Mouse (Mus musculus): ENCODE results near the gene Gm10322.

Gene Gm10322

DNA sequence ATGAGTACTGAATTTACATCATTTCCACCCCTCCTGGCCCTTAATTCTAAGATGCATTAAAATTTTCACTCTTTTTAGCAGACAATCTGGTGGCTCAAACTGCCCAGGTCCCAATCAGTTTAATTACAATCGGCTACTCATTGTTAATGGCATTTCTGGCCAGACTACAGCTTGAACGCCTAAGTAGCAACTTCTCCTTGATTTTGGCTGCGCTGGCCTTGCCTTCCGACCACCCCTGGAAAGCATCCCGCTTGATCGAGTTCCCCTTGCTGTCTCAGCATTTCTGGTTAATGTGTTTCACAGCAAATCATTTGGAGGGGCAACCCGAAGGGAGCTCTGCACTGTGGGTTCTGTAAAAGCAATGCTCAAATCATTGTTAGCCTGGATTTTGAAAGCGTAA lies 13.8 kb upstream of the Gm10322 start:
- no peak for DNase-seq (ENCODE audit: low read depth, low spot score)

DNA sequence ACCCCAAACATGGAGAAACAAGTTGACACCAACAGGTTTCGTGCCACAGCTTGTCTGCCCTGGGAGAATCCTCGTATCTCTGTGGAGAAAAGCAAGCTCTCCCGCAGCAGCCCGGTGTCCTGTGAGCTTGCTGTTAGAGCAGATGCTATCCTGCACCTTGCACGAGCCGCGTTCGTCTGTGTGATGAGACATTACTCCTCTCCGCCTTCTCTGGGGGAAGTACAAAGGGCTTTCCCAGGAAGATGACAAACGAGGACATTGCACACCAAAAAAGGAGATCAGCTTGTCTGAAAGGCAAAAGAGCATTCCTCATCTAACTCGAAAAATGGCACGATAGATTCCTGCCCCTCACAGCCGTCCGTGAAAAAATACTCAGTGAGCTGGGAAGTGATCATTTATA lies 13.0 kb upstream of the Gm10322 start:
- DNase-seq (ENCODE audit: low read depth, low spot score): no peak

DNA sequence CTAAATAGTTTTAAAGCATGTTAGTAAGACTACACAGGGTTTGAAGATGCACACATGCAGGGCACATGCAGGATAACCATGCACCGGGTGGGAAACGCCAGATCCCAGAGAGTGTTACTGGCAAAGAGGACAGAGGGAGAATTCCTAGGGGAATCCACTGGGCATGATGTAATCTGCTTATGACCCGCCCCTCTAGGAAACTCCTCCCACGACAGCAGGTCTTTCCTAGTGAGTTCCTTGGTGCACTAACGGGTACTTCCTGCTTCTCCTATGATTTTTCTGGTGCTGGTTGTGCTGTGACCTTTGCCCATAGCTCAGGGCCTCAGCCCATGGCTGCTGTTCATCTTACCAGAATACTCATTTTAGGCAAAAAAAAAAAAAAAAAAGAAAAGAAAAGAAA lies 12.0 kb upstream of the Gm10322 start:
- no peak for DNase-seq (ENCODE audit: low read depth, low spot score)

DNA sequence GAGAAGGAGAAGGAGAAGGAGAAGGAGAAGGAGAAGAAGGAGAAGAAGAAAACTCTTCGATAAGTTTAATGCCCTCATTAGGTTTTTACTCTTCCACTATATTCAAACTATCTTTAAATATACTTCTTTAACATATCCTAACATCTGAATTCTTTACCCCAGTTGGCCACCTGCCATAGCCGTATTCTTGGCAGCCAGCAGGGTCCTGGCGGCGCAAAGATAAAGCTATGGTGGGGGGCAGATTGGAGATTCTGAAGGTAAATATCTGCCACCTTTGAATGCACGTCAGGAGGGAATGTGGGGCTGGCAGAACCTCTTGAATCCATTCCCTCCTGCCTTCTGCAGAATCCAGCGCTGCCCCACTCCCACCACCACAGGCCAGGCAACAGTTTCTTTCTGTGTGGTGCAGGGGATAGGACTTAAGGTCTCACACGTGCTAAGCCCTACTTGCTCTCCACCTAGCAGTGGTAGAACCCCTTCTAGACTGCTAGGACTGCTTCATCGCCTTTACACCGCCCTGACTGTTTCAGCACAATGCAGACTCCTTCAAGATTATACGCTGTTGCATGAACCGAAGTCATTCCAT lies 10.9 kb upstream of the Gm10322 start:
- DNase-seq (ENCODE audit: low read depth, low spot score): no peak

DNA sequence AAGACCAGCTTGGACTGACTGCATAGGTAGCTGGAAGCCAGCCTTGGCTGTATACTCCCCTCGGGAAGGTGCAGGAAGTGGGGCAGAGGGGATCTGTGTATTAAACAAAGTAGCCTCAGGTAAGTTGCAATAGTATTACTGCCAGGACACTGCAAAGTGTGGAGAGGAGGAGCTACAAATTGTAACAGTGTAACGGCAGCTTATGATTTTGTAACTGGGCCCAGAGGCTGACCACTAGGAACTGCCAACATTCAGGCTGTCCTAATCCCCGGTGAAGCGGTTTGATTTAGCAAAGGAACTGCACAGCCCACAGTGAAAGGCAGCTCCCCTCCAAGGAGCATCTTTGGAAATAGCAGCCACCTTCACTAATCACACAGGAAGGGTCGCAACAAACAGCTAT lies 2.6 kb upstream of the Gm10322 start:
- DNase-seq (ENCODE audit: low read depth, low spot score): no peak

DNA sequence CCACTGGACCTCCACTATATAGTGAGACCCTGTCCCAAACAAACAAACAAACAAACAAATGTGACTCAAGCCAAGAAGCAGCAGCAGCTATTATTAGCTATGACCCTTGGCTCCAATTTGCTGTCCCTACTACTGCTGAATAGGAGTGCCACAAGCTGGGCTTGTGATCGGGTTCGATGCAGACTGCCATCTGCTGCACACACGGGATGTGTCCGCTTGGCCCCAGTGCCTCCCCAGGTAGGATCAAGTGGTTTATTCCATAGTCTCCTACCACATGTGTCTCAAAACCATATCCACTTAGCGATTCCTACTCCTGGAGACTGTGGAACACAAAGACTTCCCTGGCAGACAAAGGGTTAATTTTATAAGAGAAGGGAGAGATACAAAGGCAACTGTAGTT lies 1.7 kb upstream of the Gm10322 start:
- no peak for DNase-seq (ENCODE audit: low read depth, low spot score)

DNA sequence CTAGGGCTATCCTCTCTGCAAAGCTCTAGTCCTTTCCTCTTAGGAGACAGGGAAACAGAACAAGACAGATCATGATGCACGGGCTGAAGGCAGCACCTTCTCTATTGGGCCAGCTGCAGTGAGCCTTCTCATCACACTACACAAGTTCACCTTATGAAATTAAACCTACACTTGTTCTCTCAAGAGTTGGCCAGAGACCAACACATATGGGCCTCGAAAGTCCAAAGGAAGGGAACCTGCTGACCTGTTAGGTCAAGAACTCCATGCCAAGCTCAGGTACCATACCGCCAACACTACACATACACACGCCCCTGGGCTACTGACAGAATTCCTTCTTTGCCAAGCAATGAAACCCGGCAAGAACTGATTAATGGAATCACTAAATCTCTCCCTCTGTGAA lies 452 bp upstream of the Gm10322 start:
- peak; percentile 15 for DNase-seq (ENCODE audit: low read depth, low spot score)

DNA sequence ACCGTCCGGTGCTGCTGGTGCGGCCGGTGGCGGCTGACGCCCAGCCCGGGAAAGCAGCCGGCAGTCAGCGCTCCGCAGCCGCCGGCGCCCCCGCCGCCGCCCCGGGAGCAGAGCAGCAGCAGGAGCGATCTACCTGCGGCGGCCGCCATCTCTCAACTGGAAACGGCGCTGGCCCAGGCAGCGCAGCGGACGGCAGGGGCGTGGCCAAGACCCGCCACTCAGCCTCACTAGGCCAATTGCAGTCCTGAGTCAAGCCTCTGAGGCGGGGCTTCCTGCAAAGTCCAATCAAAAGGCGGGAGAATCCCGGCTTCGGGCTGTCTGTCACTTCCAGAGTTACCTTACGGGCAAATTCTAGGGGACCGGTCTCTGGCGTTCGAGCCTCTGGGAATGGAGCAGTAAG lies 659 bp downstream of the Gm10322 start, which contains the start of gene Mcu:
TSS of gene Mcu (minus strand) at position 171 of the 400 bp plus-strand sequence.
- DNase-seq (ENCODE audit: low read depth, low spot score): peak; percentile 93

DNA sequence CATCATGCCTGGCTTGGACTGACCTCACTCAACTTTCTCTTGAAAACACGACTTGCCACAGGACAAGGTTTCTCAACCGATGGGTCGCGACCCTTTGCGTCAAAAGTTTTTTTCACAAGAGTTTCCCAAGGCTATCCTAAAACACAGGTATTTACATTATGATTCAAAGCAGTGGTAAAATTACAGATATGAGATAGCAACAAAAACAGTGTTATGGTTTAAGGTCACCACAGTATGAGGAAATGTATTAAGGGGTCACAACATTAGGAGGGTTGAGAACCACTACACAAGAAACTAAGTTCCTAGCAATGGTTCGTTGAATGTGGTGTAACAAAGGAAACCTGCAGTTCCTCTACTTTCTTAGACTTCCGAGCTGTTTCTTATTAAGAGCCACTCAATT lies 1.9 kb downstream of the Gm10322 start:
- DNase-seq (ENCODE audit: low read depth, low spot score): no peak

DNA sequence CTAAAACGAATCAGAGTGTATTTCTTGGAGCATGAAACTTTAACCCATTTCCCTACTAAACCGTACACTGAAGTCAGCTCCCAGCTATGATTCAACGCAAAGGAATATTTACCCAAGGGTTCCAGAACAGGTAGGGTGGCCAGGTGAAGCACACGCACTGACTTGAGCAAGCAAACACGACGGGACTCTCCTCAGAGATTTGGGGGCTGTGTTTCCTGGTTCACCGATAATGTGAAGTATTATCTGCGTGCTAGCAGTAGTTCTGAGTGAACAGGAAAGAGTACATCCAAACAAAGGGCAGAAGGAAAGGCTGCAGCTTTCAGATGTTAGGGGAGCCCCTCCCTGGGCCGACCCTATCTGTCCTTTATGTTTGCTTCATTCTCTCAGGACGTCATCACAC lies 5.5 kb downstream of the Gm10322 start:
- no peak for DNase-seq (ENCODE audit: low read depth, low spot score)

DNA sequence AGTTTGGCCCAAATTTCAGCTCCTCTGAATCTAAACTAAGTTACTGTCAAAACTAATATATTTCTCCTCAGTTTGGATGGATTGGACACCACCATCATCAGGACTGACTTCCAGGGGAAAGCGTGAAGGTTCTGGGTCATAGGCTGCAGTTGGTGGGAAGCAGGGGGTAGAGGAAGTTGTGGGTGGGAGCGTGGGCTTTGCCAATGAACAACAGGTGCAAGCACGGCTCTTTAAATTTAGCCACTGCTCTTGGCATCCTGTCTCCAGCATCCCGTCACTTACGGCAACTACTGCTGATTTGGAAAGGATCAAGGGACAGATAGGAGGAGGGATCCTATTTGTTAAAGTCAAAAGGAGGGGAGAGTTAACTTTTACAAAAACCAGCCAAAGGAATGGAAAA lies 7.6 kb downstream of the Gm10322 start:
- no peak for DNase-seq (ENCODE audit: low read depth, low spot score)

DNA sequence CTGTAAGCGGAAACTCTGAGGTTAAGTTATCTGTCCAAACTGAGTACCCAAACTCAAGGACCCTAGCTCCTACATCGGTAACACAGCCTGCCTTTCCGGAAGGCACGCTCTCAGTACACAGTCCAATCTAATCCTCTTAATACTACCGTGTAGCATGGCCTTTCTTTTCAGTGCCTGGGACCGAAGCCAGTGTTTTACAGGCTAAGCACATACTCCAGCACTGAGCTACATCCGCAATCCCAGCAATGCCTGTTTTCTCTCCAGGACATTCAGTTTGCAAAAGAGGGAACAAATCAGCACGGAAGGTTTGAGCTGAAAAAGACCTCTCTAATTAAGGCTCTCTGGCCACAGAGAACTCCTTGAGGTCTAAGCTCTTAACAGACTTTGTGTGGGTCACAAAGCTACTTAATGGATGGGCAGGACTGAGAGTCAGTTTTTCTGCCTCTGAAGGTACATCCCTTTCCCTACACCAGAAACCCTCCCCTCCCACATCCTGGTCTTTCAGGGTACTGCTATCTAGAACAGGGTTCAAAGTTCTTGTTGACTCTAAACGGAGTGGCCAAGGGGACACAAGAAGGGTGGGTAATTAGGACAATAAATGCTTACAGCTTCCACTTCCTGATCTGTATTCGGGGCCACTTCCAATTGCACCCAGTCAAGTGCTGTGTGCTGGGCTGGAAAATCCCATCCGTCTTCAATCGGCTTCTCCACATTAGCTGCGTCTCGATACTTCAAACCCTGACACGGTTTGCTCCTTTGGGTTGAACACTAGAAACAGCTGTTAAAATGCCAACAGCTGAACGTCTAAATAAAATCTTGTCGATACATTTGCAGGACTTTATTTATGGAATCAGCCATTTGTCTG lies 13.0 kb downstream of the Gm10322 start:
- DNase-seq (ENCODE audit: low read depth, low spot score): no peak

DNA sequence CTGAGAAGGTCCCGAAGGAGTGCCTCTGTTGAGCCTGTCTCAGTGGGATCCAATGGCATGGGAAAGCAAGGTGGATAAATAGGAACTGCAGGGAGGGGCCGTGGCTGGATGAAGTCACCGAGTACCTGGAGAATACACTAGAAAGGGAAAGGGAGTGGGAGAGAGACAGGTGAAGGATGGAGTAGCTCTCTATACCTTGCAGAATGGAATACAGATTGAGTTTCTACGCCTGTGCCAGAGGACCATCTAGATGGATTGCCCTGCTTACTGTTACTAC lies 13.6 kb downstream of the Gm10322 start:
- DNase-seq (ENCODE audit: low read depth, low spot score): no peak

DNA sequence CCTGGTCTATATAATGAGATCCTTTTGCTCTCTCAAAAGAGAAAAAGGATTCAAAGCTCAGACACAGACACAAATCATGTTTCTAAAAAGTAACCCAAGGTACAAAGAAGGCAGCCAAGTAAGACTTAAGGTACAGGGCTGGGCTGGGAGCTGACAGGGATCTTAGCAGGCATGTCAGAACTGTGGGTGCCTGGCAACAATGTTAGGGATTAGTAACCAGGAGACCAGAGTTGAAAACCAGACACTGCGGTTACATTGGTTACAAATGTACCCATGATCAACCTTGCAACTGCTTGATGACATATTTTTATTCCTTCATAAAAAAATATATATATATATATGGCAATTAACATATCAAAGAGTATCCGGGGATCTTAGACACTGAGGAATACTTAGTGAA lies 20.2 kb downstream of the Gm10322 start:
- no peak for DNase-seq (ENCODE audit: low read depth, low spot score)

DNA sequence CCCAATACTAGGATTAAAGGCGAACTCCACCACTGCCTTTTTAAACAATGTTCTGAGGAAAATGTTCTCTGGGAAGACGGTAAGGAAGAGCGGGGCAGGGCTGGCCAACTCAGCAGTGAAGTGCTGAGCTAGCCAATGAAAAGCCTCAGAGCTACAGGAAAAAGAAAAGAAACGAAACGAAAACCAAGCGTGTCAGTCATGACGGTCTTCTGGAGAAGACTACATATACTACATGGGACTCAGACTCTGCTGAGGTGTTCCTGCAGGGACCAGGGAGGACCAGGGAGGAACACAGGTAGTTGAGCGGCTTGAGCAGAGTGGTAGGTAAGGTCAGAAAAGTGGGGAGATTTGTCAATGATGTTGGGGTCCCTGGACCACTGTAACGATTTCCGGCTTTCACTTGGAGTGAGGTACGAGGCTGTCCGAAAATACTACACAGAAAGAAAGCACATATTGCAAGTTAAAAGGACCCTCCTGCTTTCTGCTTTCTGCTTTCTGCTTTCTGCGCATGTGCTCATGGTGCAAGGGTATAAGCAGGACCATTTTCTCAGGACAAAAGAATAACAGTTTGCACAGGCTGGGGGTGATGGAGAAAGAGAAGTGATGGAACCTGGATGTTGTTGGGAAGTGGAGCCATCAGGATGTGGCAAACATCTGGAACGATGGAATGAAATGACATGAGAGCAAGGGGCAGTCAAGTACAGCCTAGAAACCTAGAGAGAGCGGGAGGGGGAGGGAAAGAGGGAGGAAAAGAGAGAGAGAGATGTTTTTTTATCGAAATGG lies 21.1 kb downstream of the Gm10322 start:
- peak; percentile 71 for DNase-seq (ENCODE audit: low read depth, low spot score)

DNA sequence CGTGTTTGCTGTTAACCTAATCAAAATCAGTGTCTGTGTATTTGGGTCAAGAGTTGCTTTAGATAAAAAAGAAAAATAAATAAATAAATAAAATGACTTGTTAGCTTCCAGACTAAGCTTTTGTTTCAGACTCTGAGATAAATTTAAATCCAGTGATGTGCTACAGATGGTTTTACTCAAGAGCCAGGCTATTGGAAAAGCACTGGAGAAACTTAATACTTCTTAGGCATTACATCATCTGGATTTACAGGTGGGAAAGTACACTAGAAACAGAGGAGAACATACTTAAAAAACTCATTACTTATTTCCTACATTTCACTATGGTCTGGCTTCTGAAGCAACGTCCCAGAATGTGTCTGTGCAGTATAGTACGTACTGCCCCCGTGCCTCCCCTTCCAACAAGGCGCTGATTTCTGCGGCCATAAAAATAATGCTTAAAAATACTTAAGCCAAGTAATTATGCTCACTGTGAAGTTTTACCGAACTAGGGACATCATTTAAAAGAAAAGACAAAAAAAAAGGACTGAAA lies 21.8 kb downstream of the Gm10322 start:
- DNase-seq (ENCODE audit: low read depth, low spot score): no peak

DNA sequence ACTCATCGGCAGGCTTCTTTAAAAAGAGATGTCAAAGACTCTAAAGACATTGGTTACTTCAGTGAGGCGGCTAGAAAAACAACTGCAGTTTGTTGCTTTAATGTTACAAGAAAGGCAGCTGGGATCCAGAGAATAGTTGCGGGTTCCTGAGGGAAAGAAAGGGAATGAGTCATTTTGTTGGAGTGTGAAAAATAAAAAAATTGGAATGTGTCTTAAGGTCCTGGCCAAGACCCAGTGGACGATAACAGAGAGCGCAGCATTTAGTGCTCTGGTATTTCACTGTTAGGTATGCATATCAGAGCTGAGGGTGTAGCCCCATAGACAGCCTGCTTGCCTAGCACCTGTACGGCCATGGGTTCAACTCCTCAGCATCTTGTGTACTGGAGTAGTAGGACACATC lies 22.7 kb downstream of the Gm10322 start:
- no peak for DNase-seq (ENCODE audit: low read depth, low spot score)

DNA sequence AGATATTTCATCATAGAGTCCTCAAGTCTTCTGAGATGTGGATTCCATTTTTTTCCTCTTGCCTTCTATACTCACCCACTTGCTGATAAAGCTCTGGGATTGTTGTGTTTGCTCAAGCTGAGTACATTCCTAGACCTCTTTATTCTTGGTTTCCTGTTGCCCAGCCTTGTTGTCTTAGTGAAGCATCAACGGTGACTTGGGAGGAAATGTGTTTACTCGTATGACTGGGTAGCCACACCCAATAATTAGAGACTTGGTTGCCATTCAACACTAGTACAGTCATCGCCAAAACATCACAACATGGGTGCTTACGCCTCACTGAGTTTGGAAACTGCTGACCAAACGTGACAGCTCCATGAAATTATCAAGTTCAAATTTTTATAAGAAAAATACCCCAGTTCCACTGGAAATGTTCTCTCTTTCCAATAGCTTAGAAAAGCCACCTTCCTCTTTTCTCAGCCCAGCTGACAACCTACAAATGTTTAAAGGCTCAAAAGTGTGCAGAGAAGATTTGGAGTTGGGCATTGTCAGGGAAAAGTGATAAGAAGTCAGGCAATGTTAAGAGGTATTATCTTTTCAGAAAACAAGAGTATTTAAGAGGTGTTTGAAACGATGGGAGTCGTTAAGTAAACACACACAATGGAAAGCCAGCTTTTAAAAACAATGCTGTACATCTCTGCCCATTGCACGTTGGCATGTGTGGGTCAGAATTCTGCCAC lies 27.0 kb downstream of the Gm10322 start:
- peak; percentile 40 for DNase-seq (ENCODE audit: low read depth, low spot score)

DNA sequence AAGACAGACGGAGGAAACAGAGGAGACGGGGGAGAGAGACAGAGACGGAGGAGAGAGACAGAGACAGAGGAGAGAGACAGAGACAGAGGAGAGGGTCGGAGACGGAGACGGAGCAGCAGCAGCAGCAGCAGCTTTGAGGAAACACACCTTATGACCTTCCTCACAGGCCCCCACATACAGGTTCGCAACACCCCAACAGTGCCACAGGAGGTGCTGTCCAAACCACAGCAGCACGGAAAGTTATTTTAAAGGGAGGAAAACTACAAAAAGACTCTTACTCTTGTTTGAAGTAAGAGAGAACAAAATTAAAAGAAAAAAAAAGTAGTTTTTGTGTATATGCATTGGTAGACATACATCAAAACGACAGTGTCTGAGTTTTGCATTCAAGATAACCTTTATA lies 27.8 kb downstream of the Gm10322 start:
- peak; percentile 49 for DNase-seq (ENCODE audit: low read depth, low spot score)

DNA sequence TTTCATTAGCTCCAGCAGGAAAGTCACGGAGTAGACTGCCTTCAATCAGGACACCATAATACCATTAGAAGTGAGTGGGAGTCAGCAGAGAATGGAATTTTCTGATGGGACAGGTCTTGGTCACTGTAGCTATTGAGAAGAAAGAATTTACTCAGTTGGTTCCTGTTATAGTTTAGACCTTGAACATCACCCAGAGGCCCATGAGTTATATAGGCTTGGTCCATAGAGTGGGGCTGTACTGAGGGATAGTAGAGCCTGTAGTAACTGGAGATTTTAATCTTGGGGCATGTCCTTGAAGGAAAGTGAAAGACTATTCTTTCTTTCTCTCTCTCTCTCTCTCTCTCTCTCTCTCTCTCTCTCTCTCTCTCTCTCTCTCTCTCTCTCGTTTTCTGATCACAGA lies 28.8 kb downstream of the Gm10322 start:
- DNase-seq (ENCODE audit: low read depth, low spot score): no peak

DNA sequence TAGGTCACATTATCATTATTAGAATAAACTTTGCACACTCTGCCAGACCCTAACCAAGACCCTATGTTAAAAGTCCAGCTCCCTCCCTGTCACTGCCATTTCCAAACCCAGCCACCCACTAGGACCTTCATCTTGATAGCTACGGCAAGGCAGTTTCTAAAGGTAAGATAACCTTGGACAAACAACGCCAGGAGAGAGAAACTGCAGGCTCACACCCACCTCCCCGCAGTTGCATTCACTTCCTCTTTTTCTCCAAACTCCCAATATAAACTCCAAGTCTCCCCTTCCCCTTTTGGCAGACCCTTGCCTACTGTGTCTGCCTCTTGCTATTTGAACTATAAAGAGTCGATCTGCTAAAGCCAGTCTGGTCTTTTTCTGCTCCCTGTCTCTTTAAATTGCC lies 29.3 kb downstream of the Gm10322 start:
- no peak for DNase-seq (ENCODE audit: low read depth, low spot score)

DNA sequence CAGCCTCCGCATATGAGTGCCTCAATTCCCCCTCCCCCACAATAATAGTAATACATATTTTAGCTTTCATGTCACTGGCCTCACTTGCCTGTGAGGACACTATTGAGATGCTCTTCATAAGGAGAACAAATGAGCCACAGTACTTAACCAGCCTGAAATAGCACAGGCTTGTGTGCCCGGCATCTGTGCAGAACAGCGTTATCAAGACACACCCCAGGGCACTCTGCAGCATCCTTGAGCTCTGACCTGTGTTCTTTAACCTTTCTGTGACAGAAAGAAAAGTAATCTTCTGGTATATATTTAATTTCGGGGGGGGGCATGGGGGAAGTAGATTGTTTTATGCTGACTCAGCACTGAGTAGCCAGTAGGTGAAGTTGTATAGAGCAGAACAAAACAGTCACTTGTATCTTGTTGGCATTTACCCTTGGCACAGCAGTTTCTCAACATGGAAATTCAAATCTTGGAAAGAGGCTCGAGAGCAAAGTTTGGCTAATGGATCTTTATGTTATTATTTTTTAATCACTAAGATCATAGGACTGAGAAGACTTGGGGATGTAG lies 31.0 kb downstream of the Gm10322 start:
- DNase-seq (ENCODE audit: low read depth, low spot score): no peak
